Mouse (Mus musculus) MEL (cell line): Measurements from ENCODE around the gene Stat5a.

Source experiments
- CTCF ChIP-seq, 3 experiments: IDR thresholded peaks in 2 of 3; conservative IDR thresholded peaks in 1 of 3; 2 replicates each; pipeline ENCODE4 v1.5.1; 2011 to 2012; ENCODE audit warnings: low read length in 3 of 3, low read depth in 2 of 3, mild to moderate bottlenecking in 2 of 3, improper control_type of control experiment in 1 of 3, inconsistent platforms in 1 of 3, mixed read lengths in 1 of 3, moderate library complexity in 1 of 3; ENCODE audit not compliant: control insufficient read depth in 1 of 3, insufficient read depth in 1 of 3, poor library complexity in 1 of 3, severe bottlenecking in 1 of 3
- E2F4 ChIP-seq: IDR thresholded peaks from 2 replicates; pipeline ENCODE4 v1.6.1; 2011; ENCODE audit warnings: low read depth, low read length, improper control_type of control experiment, borderline replicate concordance
- ELF1 ChIP-seq: IDR thresholded peaks from 2 replicates; pipeline ENCODE4 v1.6.1; 2014; ENCODE audit warnings: low read depth, mild to moderate bottlenecking, inconsistent platforms, low read length, improper control_type of control experiment, moderate library complexity
- GABPA ChIP-seq: IDR thresholded peaks from 2 replicates; pipeline ENCODE4 v1.6.1; 2012; ENCODE audit warnings: low read depth, mild to moderate bottlenecking, inconsistent platforms, low read length, improper control_type of control experiment, moderate library complexity
- MEF2A ChIP-seq: IDR thresholded peaks from 2 replicates; pipeline ENCODE4 v1.6.1; 2014; ENCODE audit warnings: low read depth, mild to moderate bottlenecking, inconsistent platforms, low read length, improper control_type of control experiment; ENCODE audit not compliant: poor library complexity, insufficient replicate concordance, severe bottlenecking; ENCODE audit errors: extremely low read depth
- NRF1 ChIP-seq: IDR thresholded peaks from 2 replicates; pipeline ENCODE4 v1.6.1; 2014; ENCODE audit warnings: low read depth, mild to moderate bottlenecking, inconsistent platforms, low read length, improper control_type of control experiment, moderate library complexity; ENCODE audit not compliant: poor library complexity, insufficient read depth, severe bottlenecking
- POLR2AphosphoS2 ChIP-seq: IDR thresholded peaks from 2 replicates; pipeline ENCODE4 v1.6.1; 2011; ENCODE audit warnings: low read length, improper control_type of control experiment
- SIN3A ChIP-seq: IDR thresholded peaks from 2 replicates; pipeline ENCODE4 v1.6.1; 2012; ENCODE audit warnings: low read length, improper control_type of control experiment, inconsistent platforms
- TAL1 ChIP-seq: IDR thresholded peaks from 2 replicates; pipeline ENCODE4 v1.6.1; 2012; ENCODE audit warnings: mild to moderate bottlenecking, inconsistent platforms, low read length, moderate library complexity, mixed read lengths
- ZNF384 ChIP-seq: IDR thresholded peaks from 2 replicates; pipeline ENCODE4 v1.6.1; 2012; ENCODE audit warnings: low read depth, mild to moderate bottlenecking, inconsistent platforms, low read length, improper control_type of control experiment

DNA sequence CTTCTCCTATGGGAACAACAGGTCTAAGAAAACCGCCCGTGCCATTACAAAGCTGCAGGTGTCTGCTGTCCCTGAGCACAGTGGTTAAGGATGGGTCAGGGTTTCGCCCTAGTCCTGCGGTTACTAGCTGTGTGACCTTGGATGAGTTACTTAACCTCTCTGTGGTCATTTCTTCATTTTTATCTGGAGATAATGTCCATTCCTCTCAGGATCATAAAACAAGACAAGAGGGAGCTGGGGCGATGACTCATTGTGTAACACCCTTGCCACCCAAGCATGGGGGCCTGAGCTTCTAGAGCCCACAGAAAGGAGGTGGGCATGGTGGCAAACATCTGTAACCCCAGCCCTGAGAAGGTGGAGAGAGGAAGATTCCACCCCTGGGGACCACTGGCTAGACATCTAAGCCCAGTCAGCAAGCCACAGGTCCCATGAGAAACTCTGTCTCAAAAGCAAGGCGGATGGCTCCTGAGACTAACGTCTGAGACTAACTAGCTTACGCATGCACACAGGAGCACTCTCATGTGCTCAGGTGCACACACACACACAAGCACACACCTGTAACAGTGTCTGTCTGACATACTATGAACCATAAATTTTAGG lies 16.0 kb upstream of the Stat5a start:
- TF ChIP-seq SIN3A (no peak), CTCF (IDR thresholded peaks at IDR 0.05 in 2 of 3, conservative IDR thresholded peaks at IDR 0.05 in 1 of 3; ENCODE audit: control insufficient read depth in 1 of 3, insufficient read depth in 1 of 3, low read depth in 2 of 3, low read length in 3 of 3, poor library complexity in 1 of 3, severe bottlenecking in 1 of 3) (no peak), TAL1 (no peak), ZNF384 (no peak), E2F4 (no peak), GABPA (no peak), POLR2AphosphoS2 (no peak), ELF1 (no peak), MEF2A (no peak), NRF1 (no peak)
